Mouse (Mus musculus) midbrain, embryonic 12.5 days (tissue): ENCODE results near the gene Krtcap2. TPM values are rescaled to one million over a fixed set of nuclear protein-coding genes. Genes with fewer than 3 reads are reported as not detected.

ENCODE experiments used
- ATAC-seq: fragments of 200-750 bp; cut with Nextera tagmentation; 2 replicates; pipeline ENCODE4 v1.8.0; 2017; ENCODE audit warnings: low read depth, moderate TSS enrichment, moderate library complexity; ENCODE audit not compliant: low FRiP score
- H3K27ac ChIP-seq: fragments of 300-500 bp; sonication (generic); replicated peaks from 2 replicates; pipeline ENCODE4 v1.5.1; 2016; ENCODE audit warnings: mild to moderate bottlenecking
- H3K27me3 ChIP-seq: fragments of 300-500 bp; sonication (generic); 2 replicates; pipeline ENCODE4 v1.6.1; 2016; ENCODE audit warnings: mild to moderate bottlenecking
- H3K36me3 ChIP-seq: fragments of 300-500 bp; sonication (generic); 2 replicates; pipeline ENCODE4 v1.6.1; 2016
- H3K4me1 ChIP-seq: fragments of 300-500 bp; sonication (generic); 2 replicates; pipeline ENCODE4 v1.6.1; 2016
- H3K4me2 ChIP-seq: fragments of 300-500 bp; sonication (generic); replicated peaks from 2 replicates; pipeline ENCODE4 v1.6.1; 2016; ENCODE audit warnings: mild to moderate bottlenecking, moderate library complexity
- H3K4me3 ChIP-seq: fragments of 300-500 bp; sonication (generic); 2 replicates; pipeline ENCODE4 v1.5.1; 2016; ENCODE audit warnings: mild to moderate bottlenecking
- H3K9ac ChIP-seq: fragments of 300-500 bp; sonication (generic); replicated peaks from 2 replicates; pipeline ENCODE4 v1.6.1; 2016; ENCODE audit warnings: mild to moderate bottlenecking, moderate library complexity
- H3K9me3 ChIP-seq: fragments of 300-500 bp; sonication (generic); 2 replicates; pipeline ENCODE4 v1.6.1; 2016; ENCODE audit warnings: mild to moderate bottlenecking
- WGBS: fragments of 180-500 bp; shearing (Covaris S2); methylation state at CpG from one replicate; pipeline ENCODE4 v1.1.7; 2016; 5-methylcytosine and 5-hydroxymethylcytosine counted together
- polyA plus RNA-seq: library from polyadenylated mRNA; unstranded; fragments of >200 nt; fragmentation: Nextera tagmentation; extraction: Ambion mirVana; gene quantifications from 2 replicates; pipeline ENCODE4 v1.2.1, GENCODE M21; 2016

Krtcap2 gene
- polyA plus RNA-seq, 1 experiment from 2014 or later = 253 TPM

- H3K27me3 ChIP-seq = peaks cover 12% of the 10 kb centered on the region
- no peak overlapping the region for H3K4me3 ChIP-seq
- H3K4me2 ChIP-seq = no peak overlapping the region
- H3K27ac ChIP-seq = no peak overlapping the region
- ATAC-seq = no peak
- no peak overlapping the region for H3K9ac ChIP-seq
- peaks cover 6% of the 10 kb centered on the region for H3K4me1 ChIP-seq
- 86% methylated on average over 5 of the region's 5 CpGs for WGBS
- no peaks in the 10 kb centered on the region for H3K9me3 ChIP-seq
- H3K36me3 ChIP-seq = no peaks in the 10 kb centered on the region
Observed at GRCm38 (mm10) chr3:89256177-89256576, 10.4 kb downstream of the Krtcap2 start.

- Histone ChIP-seq H3K27ac (no peak within 1 kb of the TSS), H3K27me3 (0 out of 2 replicates have a peak, but pooled peaks cover 4% of the 10 kb centered on the region), H3K4me2 (no peak within 1 kb of the TSS), H3K4me1 (no peaks in the 10 kb centered on the region), H3K9ac (no peak within 1 kb of the TSS), H3K4me3 (no peak within 1 kb of the TSS), H3K9me3 (no peaks in the 10 kb centered on the region), H3K36me3 (no peaks in the 10 kb centered on the region)
- 65% methylated on average over 7 of the region's 7 CpGs for WGBS
- ATAC-seq = no peak
Observed at GRCm38 (mm10) chr3:89259076-89259475, 13.3 kb downstream of the Krtcap2 start, which contains the start of gene Dpm3. Dpm3 (plus strand) TSS chr3:89259358.

- no peak overlapping the region for H3K4me2 ChIP-seq
- H3K36me3 ChIP-seq = no peaks in the 10 kb centered on the region
- 0 out of 2 replicates have a peak, but pooled peaks cover 4% of the 10 kb centered on the region for H3K27me3 ChIP-seq
- 57% methylated on average over 3 of the region's 3 CpGs for WGBS
- no peak overlapping the region for H3K27ac ChIP-seq
- H3K4me1 ChIP-seq = no peaks in the 10 kb centered on the region
- ATAC-seq = no peak
- no peak overlapping the region for H3K9ac ChIP-seq
- no peaks in the 10 kb centered on the region for H3K9me3 ChIP-seq
- H3K4me3 ChIP-seq = no peak overlapping the region
Observed at GRCm38 (mm10) chr3:89260211-89260610, 14.4 kb downstream of the Krtcap2 start.

- 75% methylated on average over 10 of the region's 10 CpGs for WGBS
- Histone ChIP-seq H3K4me1 (peaks cover 11% of the 10 kb centered on the region), H3K27me3 (0 out of 2 replicates have a peak, but pooled peaks cover 4% of the 10 kb centered on the region), H3K4me2 (no peak overlapping the region), H3K9ac (no peak overlapping the region), H3K4me3 (no peak overlapping the region), H3K9me3 (no peaks in the 10 kb centered on the region), H3K36me3 (no peaks in the 10 kb centered on the region), H3K27ac (no peak overlapping the region)
- ATAC-seq = no peak
Observed at GRCm38 (mm10) chr3:89262417-89262816, 16.7 kb downstream of the Krtcap2 start.

GRCm38 (mm10) chr3:89266439-89266893 lies 20.7 kb downstream of the Krtcap2 start:
- H3K9me3 ChIP-seq = no peaks in the 10 kb centered on the region
- peak overlapping the region; percentile 52; the same call in 1 of the 2 replicates for H3K27ac ChIP-seq
- peak overlapping the region; percentile 70 for H3K4me3 ChIP-seq
- peak overlapping the region; percentile 88 for H3K9ac ChIP-seq
- under 1% methylated on average over 20 of the region's 20 CpGs for WGBS
- H3K36me3 ChIP-seq = no peaks in the 10 kb centered on the region
- ATAC-seq = peak; percentile 87
- peaks cover 15% of the 10 kb centered on the region; the same call in 1 of the 2 replicates for H3K27me3 ChIP-seq
- H3K4me2 ChIP-seq = peak overlapping the region; percentile 98
- peaks cover 33% of the 10 kb centered on the region for H3K4me1 ChIP-seq

GRCm38 (mm10) chr3:89268916-89269315 lies 23.1 kb downstream of the Krtcap2 start:
- Histone ChIP-seq H3K9ac (no peak overlapping the region), H3K27ac (no peak overlapping the region), H3K4me2 (0 out of 2 replicates have a peak overlapping the region, but pooled peaks have one; percentile 85), H3K4me1 (peaks cover 33% of the 10 kb centered on the region), H3K27me3 (peaks cover 26% of the 10 kb centered on the region; the same call in 1 of the 2 replicates), H3K36me3 (no peaks in the 10 kb centered on the region), H3K9me3 (no peaks in the 10 kb centered on the region), H3K4me3 (no peak overlapping the region)
- 50% methylated on average over 8 of the region's 8 CpGs for WGBS
- ATAC-seq = no peak

GRCm38 (mm10) chr3:89270051-89270755 lies 24.4 kb downstream of the Krtcap2 start, which contains the start of gene Slc50a1:
Slc50a1 (minus strand) TSS chr3:89270570.
- no peaks in the 10 kb centered on the region for H3K36me3 ChIP-seq
- peaks cover 29% of the 10 kb centered on the region; the same call in 1 of the 2 replicates for H3K27me3 ChIP-seq
- H3K4me1 ChIP-seq = peaks cover 33% of the 10 kb centered on the region
- H3K9ac ChIP-seq = peak within 1 kb of the TSS; percentile 81
- no peaks in the 10 kb centered on the region for H3K9me3 ChIP-seq
- peak within 1 kb of the TSS; percentile 66 for H3K27ac ChIP-seq
- WGBS = 4% methylated on average over 39 of the region's 39 CpGs
- peak; percentile 35; the same call in 1 of the 2 replicates for ATAC-seq
- peak within 1 kb of the TSS; percentile 85 for H3K4me2 ChIP-seq
- peak within 1 kb of the TSS; percentile 56 for H3K4me3 ChIP-seq

- Histone ChIP-seq H3K27ac (no peak overlapping the region), H3K36me3 (no peaks in the 10 kb centered on the region), H3K4me3 (peak overlapping the region; percentile 56; the same call in 1 of the 2 replicates), H3K4me1 (peaks cover 33% of the 10 kb centered on the region), H3K9ac (peak overlapping the region; percentile 81; the same call in 1 of the 2 replicates), H3K4me2 (peak overlapping the region; percentile 85), H3K27me3 (peaks cover 33% of the 10 kb centered on the region; the same call in 1 of the 2 replicates), H3K9me3 (no peaks in the 10 kb centered on the region)
- ATAC-seq = no peak
- WGBS = 73% methylated on average over 6 of the region's 6 CpGs
Observed at GRCm38 (mm10) chr3:89270891-89271290, 25.1 kb downstream of the Krtcap2 start.

GRCm38 (mm10) chr3:89271760-89272159 lies 26.0 kb downstream of the Krtcap2 start:
- no peak for ATAC-seq
- H3K27me3 ChIP-seq = peaks cover 33% of the 10 kb centered on the region; the same call in 1 of the 2 replicates
- H3K9ac ChIP-seq = no peak overlapping the region

GRCm38 (mm10) chr3:89276061-89276460 lies 30.3 kb downstream of the Krtcap2 start:
- WGBS = 90% methylated on average over 13 of the region's 13 CpGs
- Histone ChIP-seq H3K36me3 (no peaks in the 10 kb centered on the region), H3K27me3 (peaks cover 62% of the 10 kb centered on the region)

More at GRCm38 (mm10) chr3:89271760-89272159, 26.0 kb downstream of the Krtcap2 start:
- Histone ChIP-seq H3K9me3 (no peaks in the 10 kb centered on the region), H3K27ac (no peak overlapping the region), H3K4me3 (no peak overlapping the region), H3K4me1 (peaks cover 29% of the 10 kb centered on the region), H3K36me3 (no peaks in the 10 kb centered on the region), H3K4me2 (no peak overlapping the region)
- WGBS = 65% methylated on average over 6 of the region's 6 CpGs

GRCm38 (mm10) chr3:89277281-89278021 lies 31.7 kb downstream of the Krtcap2 start:
- no peaks in the 10 kb centered on the region for H3K36me3 ChIP-seq
- no peak overlapping the region for H3K9ac ChIP-seq
- WGBS = 57% methylated on average over 14 of the region's 14 CpGs
- H3K4me1 ChIP-seq = peaks cover 37% of the 10 kb centered on the region
- ATAC-seq = no peak
- H3K27me3 ChIP-seq = peaks cover 68% of the 10 kb centered on the region
- H3K4me3 ChIP-seq = no peak overlapping the region
- H3K4me2 ChIP-seq = no peak overlapping the region
- H3K9me3 ChIP-seq = no peaks in the 10 kb centered on the region
- no peak overlapping the region for H3K27ac ChIP-seq

More at GRCm38 (mm10) chr3:89276061-89276460, 30.3 kb downstream of the Krtcap2 start:
- no peak overlapping the region for H3K9ac ChIP-seq
- H3K27ac ChIP-seq = no peak overlapping the region
- no peak overlapping the region for H3K4me2 ChIP-seq
- ATAC-seq = no peak
- H3K4me1 ChIP-seq = peaks cover 25% of the 10 kb centered on the region
- H3K4me3 ChIP-seq = no peak overlapping the region
- H3K9me3 ChIP-seq = no peaks in the 10 kb centered on the region
